Comparison of ENCODE assay signal across 12 mouse cellular contexts in genomic region chr9:95541650-95542432, GRCm38 (mm10). TPM values are rescaled to one million over a fixed set of nuclear protein-coding genes. Genes with fewer than 3 reads are reported as not detected.
DNase-seq lines count a peak whose midpoint lies in the region; ATAC-seq and TF ChIP-seq lines count a peak whose summit lies in the region.
"Had no signal": no experiment of that assay in that cellular context is flagged by ENCODE, and none has a peak within 500 bp of the region (broad histone marks: within the 10 kb centered on the region; RNA-seq: fewer than 3 reads in every experiment).

No protein-coding gene starts in this region.

- no peaks in the 10 kb centered on the region for H3K36me3 ChIP-seq in kidney, embryonic 15.5 days
- no peaks in the 10 kb centered on the region for H3K36me3 ChIP-seq in liver, postnatal 0 days (replicated peaks; ENCODE audit: insufficient read depth, low read length)
- H3K36me3 ChIP-seq: intestine, embryonic 15.5 days; limb, embryonic 12.5 days had no signal

- no peak overlapping the region for H3K4me3 ChIP-seq in kidney, embryonic 15.5 days (replicated peaks)
- no peak overlapping the region for H3K4me3 ChIP-seq in liver, postnatal 0 days (ENCODE audit: low read depth, low read length)
- H3K4me3 ChIP-seq: intestine, embryonic 15.5 days; limb, embryonic 12.5 days had no signal

- TF ChIP-seq CTCF in liver, postnatal 0 days (IDR thresholded peaks at IDR 0.05; ENCODE audit: low read depth): no peak

- WGBS in kidney, embryonic 15.5 days: 68% methylated on average over 15 of the region's 15 CpGs
- WGBS in liver, postnatal 0 days (ENCODE audit: insufficient replicate concordance): 66% methylated on average over 15 of the region's 15 CpGs

- H3K27me3 ChIP-seq in kidney, embryonic 15.5 days: no peaks in the 10 kb centered on the region
- no peaks in the 10 kb centered on the region for H3K27me3 ChIP-seq in liver, postnatal 0 days (ENCODE audit: insufficient read depth, low read length)
- H3K27me3 ChIP-seq: intestine, embryonic 15.5 days; limb, embryonic 12.5 days had no signal

- no peaks in the 10 kb centered on the region for H3K9me3 ChIP-seq in kidney, embryonic 15.5 days (replicated peaks)
- no peaks in the 10 kb centered on the region for H3K9me3 ChIP-seq in liver, postnatal 0 days (ENCODE audit: low read length)
- H3K9me3 ChIP-seq: intestine, embryonic 15.5 days; limb, embryonic 12.5 days had no signal

- H3K27ac ChIP-seq in kidney, embryonic 15.5 days: no peak overlapping the region
- H3K27ac ChIP-seq in liver, postnatal 0 days (ENCODE audit: low read depth): peak overlapping the region; percentile 79
- H3K27ac ChIP-seq: intestine, embryonic 15.5 days had no signal

- TF ChIP-seq EP300 in liver, postnatal 0 days (IDR thresholded peaks at IDR 0.05; ENCODE audit: low read depth): no peak

- no peak overlapping the region for H3K4me2 ChIP-seq in kidney, embryonic 15.5 days
- peak overlapping the region; percentile 34 for H3K4me2 ChIP-seq in liver, postnatal 0 days (ENCODE audit: low read depth, low read length)
- H3K4me2 ChIP-seq: intestine, embryonic 15.5 days; limb, embryonic 12.5 days had no signal

- H3K4me1 ChIP-seq in kidney, embryonic 15.5 days: no peaks in the 10 kb centered on the region
- H3K4me1 ChIP-seq in liver, postnatal 0 days (ENCODE audit: insufficient read depth): peaks cover 12% of the 10 kb centered on the region; the same call in 1 of the 2 replicates
- H3K4me1 ChIP-seq: intestine, embryonic 15.5 days; limb, embryonic 12.5 days had no signal

- peak; percentile 63 for DNase-seq in kidney, adult 11 months
- DNase-seq in kidney, adult 9 months: peak; percentile 75
- DNase-seq in kidney, postnatal 25 days: peak; percentile 59 to 83
- DNase-seq in liver, postnatal 0 days: no peak
- DNase-seq in left cerebral cortex, adult 11 months (ENCODE audit: low spot score): no peak
- DNase-seq in heart, adult 18-20 months: no peak
- DNase-seq: cerebellum, adult 9-10 months; lung, postnatal 14 days had no signal

- no peak overlapping the region for H3K9ac ChIP-seq in kidney, embryonic 15.5 days
- no peak overlapping the region for H3K9ac ChIP-seq in liver, postnatal 0 days (replicated peaks)
- H3K9ac ChIP-seq: intestine, embryonic 15.5 days; limb, embryonic 12.5 days had no signal

- ATAC-seq in kidney, embryonic 15.5 days (replicated peaks; ENCODE audit: low FRiP score): no peak
- peak; percentile 11 for ATAC-seq in liver, postnatal 0 days
- ATAC-seq: intestine, embryonic 15.5 days; Patski had no signal

RNA-seq across cellular contexts. Expression of gene Paqr9, which starts 17.6 kb away (rescaled TPM):
- 0.95 and 1.1 TPM in 2 replicates for polyA plus RNA-seq in kidney, embryonic 15.5 days (2015; fragmentation: Nextera tagmentation; extraction: Ambion mirVana)
- 63.6 and 68.7 TPM in 2 replicates for polyA plus RNA-seq in liver, postnatal 0 days (2015; fragmentation: Nextera tagmentation; extraction: Ambion mirVana)
- 10 to 100 TPM; 38.1 to 40.5 TPM for total RNA-seq in heart, adult 18-20 months (2021)

RNA-seq across cellular contexts. Expression of gene U2surp, which starts 30.0 kb away (rescaled TPM):
- polyA plus RNA-seq in kidney, embryonic 15.5 days (2015; fragmentation: Nextera tagmentation; extraction: Ambion mirVana): 135 and 177 TPM in 2 replicates
- polyA plus RNA-seq in liver, postnatal 0 days (2015; fragmentation: Nextera tagmentation; extraction: Ambion mirVana): 56.5 and 60.9 TPM in 2 replicates
- 10 to 100 TPM; 27.3 to 34.6 TPM for total RNA-seq in heart, adult 18-20 months (2021)

Comparison
In these comparisons a context has a peak if more than half of its experiments do, and no peak if none do; other contexts are left out.
1. DNase-seq: peak in kidney, adult 11 months (single experiment), kidney, adult 9 months (single experiment) and kidney, postnatal 25 days (2 of 2); none in liver, postnatal 0 days (single experiment), left cerebral cortex, adult 11 months (single experiment) and heart, adult 18-20 months (0 of 2).
2. RNA of gene Paqr9, which starts 17.6 kb away (polyA plus RNA-seq): 63.6 to 68.7 TPM in liver, postnatal 0 days; 0.95 to 1.1 TPM in kidney, embryonic 15.5 days; every median in the first group is over 10 times any median in the second.